Mouse (Mus musculus): Measurements from ENCODE around the gene Micu2.
"Not testable (repeated sequence)": the region's sequence is repeated elsewhere in the genome, so short reads cannot be mapped to it uniquely, and the experiment has no call there.

The Micu2 gene

GRCm38 (mm10) chr14:57951089-57951488 is 48.0 kb downstream of the Micu2 start:
- DNase-seq, result no peak

GRCm38 (mm10) chr14:57945834-57946233 is 53.2 kb downstream of the Micu2 start:
- no peak for DNase-seq

GRCm38 (mm10) chr14:57937297-57937696 is 61.8 kb downstream of the Micu2 start:
- DNase-seq, result no peak

GRCm38 (mm10) chr14:57934666-57935065 is 64.4 kb downstream of the Micu2 start:
- DNase-seq, result no peak

- no peak for DNase-seq
Observed at GRCm38 (mm10) chr14:57933608-57934007, 65.5 kb downstream of the Micu2 start.

GRCm38 (mm10) chr14:57932881-57933443 is 66.1 kb downstream of the Micu2 start:
- no peak for DNase-seq

- peak; percentile 12 for DNase-seq
Observed at GRCm38 (mm10) chr14:57921428-57922131, 77.5 kb downstream of the Micu2 start.

GRCm38 (mm10) chr14:57920568-57921310 is 78.3 kb downstream of the Micu2 start:
- no peak for DNase-seq

GRCm38 (mm10) chr14:57919148-57919875 is 79.8 kb downstream of the Micu2 start:
- DNase-seq, result no peak

- DNase-seq, result no peak
Observed at GRCm38 (mm10) chr14:57915341-57915740, 83.7 kb downstream of the Micu2 start.

- DNase-seq, result not testable (repeated sequence)
Observed at GRCm38 (mm10) chr14:57912211-57913007, 86.7 kb downstream of the Micu2 start.

- not testable (repeated sequence) for DNase-seq
Observed at GRCm38 (mm10) chr14:57911787-57912186, 87.3 kb downstream of the Micu2 start.

GRCm38 (mm10) chr14:57911316-57911715 is 87.7 kb downstream of the Micu2 start:
- no peak for DNase-seq

GRCm38 (mm10) chr14:57910501-57911068 is 88.5 kb downstream of the Micu2 start:
- peak; percentile 81 for DNase-seq

- no peak for DNase-seq
Observed at GRCm38 (mm10) chr14:57909297-57909696, 89.8 kb downstream of the Micu2 start.

GRCm38 (mm10) chr14:57908431-57908830 is 90.6 kb downstream of the Micu2 start:
- DNase-seq, result no peak

- DNase-seq, result no peak
Observed at GRCm38 (mm10) chr14:57901998-57902397, 97.1 kb downstream of the Micu2 start.

GRCm38 (mm10) chr14:57896882-57897281 is 102.2 kb downstream of the Micu2 start:
- no peak for DNase-seq

- not testable (repeated sequence) for DNase-seq
Observed at GRCm38 (mm10) chr14:57896088-57896871, 102.8 kb downstream of the Micu2 start.

- no peak for DNase-seq
Observed at GRCm38 (mm10) chr14:57894346-57894745, 104.7 kb downstream of the Micu2 start.

GRCm38 (mm10) chr14:57892961-57893360 is 106.1 kb downstream of the Micu2 start:
- no peak for DNase-seq

All from kidney, adult 11 months (tissue).